8 mouse cellular contexts compared by ENCODE assay signal in the genomic region with DNA sequence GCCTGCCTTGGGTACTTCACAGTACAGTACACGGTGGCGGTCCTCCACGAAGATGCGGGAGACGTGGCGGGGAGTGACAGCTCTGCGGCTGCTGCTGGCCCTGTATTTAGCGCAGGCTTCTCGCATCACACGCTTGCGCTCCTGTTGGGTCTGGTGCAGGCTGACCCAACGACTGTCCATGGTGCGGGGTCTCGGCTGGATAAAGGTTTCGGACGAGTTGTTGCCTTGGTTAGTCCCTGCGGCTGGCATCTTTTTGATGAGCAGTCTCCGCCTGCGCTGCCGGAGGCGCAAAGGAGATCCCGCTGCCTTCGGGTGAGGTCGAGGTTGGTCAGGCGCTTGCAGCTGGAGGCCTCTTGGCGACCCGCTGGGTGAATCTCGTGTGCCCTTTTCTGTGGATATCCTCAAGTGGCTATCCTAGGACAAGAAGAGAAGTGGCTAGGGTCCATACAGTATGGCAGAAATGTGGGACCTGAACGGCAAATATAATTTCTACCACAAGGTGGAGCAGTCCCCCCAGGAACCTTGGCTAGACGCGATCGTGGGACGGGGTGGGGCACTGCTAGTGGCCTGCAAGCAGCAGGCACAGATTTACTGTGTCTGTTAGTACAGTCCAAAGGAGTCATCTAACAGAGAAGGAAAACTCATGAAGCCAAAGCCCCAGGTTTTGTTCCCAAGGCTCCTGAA. TPM values are rescaled to one million over a fixed set of nuclear protein-coding genes. Genes with fewer than 3 reads are reported as not detected.
A peak's percentile ranks its signal among the peaks of the same experiment; 100 is the strongest.
DNase-seq lines count a peak whose midpoint lies in the region; ATAC-seq and TF ChIP-seq lines count a peak whose summit lies in the region.

No protein-coding gene starts in this region.

- ATAC-seq in heart, embryonic 12.5 days (ENCODE audit: insufficient number of reproducible peaks, low FRiP score) = peak; percentile 27; the same call in 1 of the 2 replicates
- peak; percentile 57; the same call in 1 of the 2 replicates for ATAC-seq in kidney, embryonic 14.5 days (ENCODE audit: low FRiP score, low TSS enrichment)
- ATAC-seq in limb, embryonic 13.5 days (ENCODE audit: low FRiP score, low read depth) = peak; percentile 71; the same call in 1 of the 2 replicates
- 0 out of 2 replicates have a peak, but pooled peaks have one; percentile 31 for ATAC-seq in midbrain, postnatal 0 days (ENCODE audit: low FRiP score)
- no peak; the same call in 1 of the 2 replicates for ATAC-seq in stomach, embryonic 15.5 days (ENCODE audit: insufficient read depth, low FRiP score, low read depth)

- TF ChIP-seq POLR2A in bone marrow, adult 2 months (IDR thresholded peaks at IDR 0.05; ENCODE audit: borderline replicate concordance, control insufficient read depth, low read depth, low read length) = no peak
- TF ChIP-seq POLR2A in embryonic fibroblast, embryonic 13.5 days (IDR thresholded peaks at IDR 0.05; ENCODE audit: low read depth, low read length) = no peak

- no peaks in the 10 kb centered on the region for H3K36me3 ChIP-seq in heart, embryonic 12.5 days
- H3K36me3 ChIP-seq in kidney, embryonic 14.5 days (ENCODE audit: control insufficient read depth, insufficient read depth, low read length) = no peaks in the 10 kb centered on the region
- H3K36me3 ChIP-seq in limb, embryonic 13.5 days = no peaks in the 10 kb centered on the region
- no peaks in the 10 kb centered on the region for H3K36me3 ChIP-seq in midbrain, postnatal 0 days (ENCODE audit: insufficient read depth, low read length)
- H3K36me3 ChIP-seq in stomach, embryonic 15.5 days = no peaks in the 10 kb centered on the region

- no peak overlapping the region for H3K27ac ChIP-seq in bone marrow, adult 2 months (ENCODE audit: control insufficient read depth, insufficient read depth, low read depth, low read length, poor library complexity)
- no peak overlapping the region for H3K27ac ChIP-seq in embryonic fibroblast, embryonic 13.5 days (ENCODE audit: insufficient read depth, low read length)
- H3K27ac ChIP-seq in heart, embryonic 12.5 days (ENCODE audit: poor library complexity, severe bottlenecking) = no peak overlapping the region
- no peak overlapping the region for H3K27ac ChIP-seq in kidney, embryonic 14.5 days (ENCODE audit: low read depth, low read length)
- H3K27ac ChIP-seq in limb, embryonic 13.5 days = no peak overlapping the region
- H3K27ac ChIP-seq in midbrain, postnatal 0 days (ENCODE audit: low read depth, low read length) = no peak overlapping the region
- H3K27ac ChIP-seq in stomach, embryonic 15.5 days = no peak overlapping the region

- no peaks in the 10 kb centered on the region for H3K9me3 ChIP-seq in heart, embryonic 12.5 days (replicated peaks)
- H3K9me3 ChIP-seq in kidney, embryonic 14.5 days (ENCODE audit: control insufficient read depth, low read length) = no peaks in the 10 kb centered on the region
- H3K9me3 ChIP-seq in limb, embryonic 13.5 days = no peaks in the 10 kb centered on the region
- H3K9me3 ChIP-seq in midbrain, postnatal 0 days (ENCODE audit: low read length) = no peaks in the 10 kb centered on the region
- H3K9me3 ChIP-seq in stomach, embryonic 15.5 days = no peaks in the 10 kb centered on the region

- peak overlapping the region; percentile 56 for H3K4me2 ChIP-seq in heart, embryonic 12.5 days
- H3K4me2 ChIP-seq in kidney, embryonic 14.5 days (replicated peaks; ENCODE audit: low read depth, low read length) = peak overlapping the region; percentile 17; the same call in 1 of the 2 replicates
- H3K4me2 ChIP-seq in limb, embryonic 13.5 days (replicated peaks) = peak overlapping the region; percentile 63
- H3K4me2 ChIP-seq in midbrain, postnatal 0 days (ENCODE audit: low read depth, low read length, poor library complexity, severe bottlenecking) = peak overlapping the region; percentile 73
- H3K4me2 ChIP-seq in stomach, embryonic 15.5 days = peak overlapping the region; percentile 41

- 14% methylated on average over 33 of the region's 33 CpGs for WGBS in bone marrow, adult 2 months
- 7% methylated on average over 33 of the region's 33 CpGs for WGBS in heart, embryonic 12.5 days
- 9% methylated on average over 33 of the region's 33 CpGs for WGBS in kidney, embryonic 14.5 days
- 12% methylated on average over 33 of the region's 33 CpGs for WGBS in limb, embryonic 13.5 days
- WGBS in midbrain, postnatal 0 days = 4% methylated on average over 33 of the region's 33 CpGs
- 8% methylated on average over 33 of the region's 33 CpGs for WGBS in stomach, embryonic 15.5 days

- TF ChIP-seq CTCF in bone marrow, adult 2 months (IDR thresholded peaks at IDR 0.05; ENCODE audit: control insufficient read depth, insufficient read depth, low read length) = peak; percentile 65
- peak; percentile 66 for TF ChIP-seq CTCF in embryonic fibroblast, embryonic 13.5 days (IDR thresholded peaks at IDR 0.05; ENCODE audit: borderline replicate concordance, insufficient read depth, low read length)
- peak; percentile 97 for TF ChIP-seq CTCF in midbrain, postnatal 0 days (IDR thresholded peaks at IDR 0.05)

- peaks cover 41% of the 10 kb centered on the region for H3K27me3 ChIP-seq in heart, embryonic 12.5 days (replicated peaks)
- H3K27me3 ChIP-seq in kidney, embryonic 14.5 days (ENCODE audit: control insufficient read depth, insufficient read depth, low read length) = peaks cover 20% of the 10 kb centered on the region
- peaks cover 52% of the 10 kb centered on the region for H3K27me3 ChIP-seq in limb, embryonic 13.5 days
- peaks cover 19% of the 10 kb centered on the region for H3K27me3 ChIP-seq in midbrain, postnatal 0 days (ENCODE audit: insufficient read depth, low read length)
- peaks cover 35% of the 10 kb centered on the region for H3K27me3 ChIP-seq in stomach, embryonic 15.5 days (replicated peaks)

- no peak overlapping the region for H3K4me3 ChIP-seq in bone marrow, adult 2 months (replicated peaks; ENCODE audit: control insufficient read depth, low read depth, low read length)
- H3K4me3 ChIP-seq in embryonic fibroblast, embryonic 13.5 days (ENCODE audit: insufficient read depth, low read length) = peak overlapping the region; percentile 5; the same call in 1 of the 2 replicates
- H3K4me3 ChIP-seq in heart, embryonic 12.5 days = peak overlapping the region; percentile 39
- no peak overlapping the region; the same call in 1 of the 2 replicates for H3K4me3 ChIP-seq in kidney, embryonic 14.5 days (ENCODE audit: low read length)
- peak overlapping the region; percentile 33 for H3K4me3 ChIP-seq in limb, embryonic 13.5 days
- peak overlapping the region; percentile 41 for H3K4me3 ChIP-seq in midbrain, postnatal 0 days (ENCODE audit: low read depth, low read length)
- peak overlapping the region; percentile 17; the same call in 1 of the 2 replicates for H3K4me3 ChIP-seq in stomach, embryonic 15.5 days (replicated peaks)

- H3K9ac ChIP-seq in heart, embryonic 12.5 days = no peak overlapping the region
- H3K9ac ChIP-seq in kidney, embryonic 14.5 days (ENCODE audit: low read depth, low read length) = no peak overlapping the region
- H3K9ac ChIP-seq in limb, embryonic 13.5 days = 0 out of 2 replicates have a peak overlapping the region, but pooled peaks have one; percentile 19
- H3K9ac ChIP-seq in midbrain, postnatal 0 days (replicated peaks; ENCODE audit: low read length, poor library complexity, severe bottlenecking) = peak overlapping the region; percentile 36; the same call in 1 of the 2 replicates
- H3K9ac ChIP-seq in stomach, embryonic 15.5 days = no peak overlapping the region

- no peaks in the 10 kb centered on the region for H3K4me1 ChIP-seq in bone marrow, adult 2 months (ENCODE audit: control insufficient read depth, insufficient read depth, low read length)
- H3K4me1 ChIP-seq in embryonic fibroblast, embryonic 13.5 days (ENCODE audit: control insufficient read depth, insufficient read depth, low read length) = no peaks in the 10 kb centered on the region
- H3K4me1 ChIP-seq in heart, embryonic 12.5 days (replicated peaks) = peaks cover 18% of the 10 kb centered on the region; the same call in 1 of the 2 replicates
- H3K4me1 ChIP-seq in kidney, embryonic 14.5 days (ENCODE audit: control insufficient read depth, insufficient read depth, low read length) = peaks cover 7% of the 10 kb centered on the region; the same call in 1 of the 2 replicates
- peaks cover 19% of the 10 kb centered on the region for H3K4me1 ChIP-seq in limb, embryonic 13.5 days
- H3K4me1 ChIP-seq in midbrain, postnatal 0 days (ENCODE audit: insufficient read depth, low read length) = no peaks in the 10 kb centered on the region
- H3K4me1 ChIP-seq in stomach, embryonic 15.5 days = peaks cover 11% of the 10 kb centered on the region

- peak; percentile 42 for DNase-seq in CD4-positive helper T cell, adult 2 months (ENCODE audit: low read depth, low spot score)
- DNase-seq in midbrain, postnatal 0 days (ENCODE audit: low spot score) = peak; percentile 86

RNA-seq across cellular contexts. Expression of a gene that starts 19.4 kb away (rescaled TPM):
- 0.80 and 6.1 TPM in 2 replicates for polyA plus RNA-seq in bone marrow, adult 2 months (2011; ENCODE audit: insufficient read depth, insufficient read length, low replicate concordance, missing spikeins)
- polyA plus RNA-seq in embryonic fibroblast, embryonic 13.5 days (2011; ENCODE audit: insufficient read length, low read depth, missing spikeins) = 30.8 and 39.5 TPM in 2 replicates
- 9.0 and 9.1 TPM in 2 replicates for polyA plus RNA-seq in heart, embryonic 12.5 days (2016; fragmentation: Nextera tagmentation; extraction: Ambion mirVana)
- 15.7 and 28.7 TPM in 2 replicates for polyA plus RNA-seq in kidney, embryonic 14.5 days (2014; fragmentation: Nextera tagmentation; extraction: Ambion mirVana)
- 42.8 and 45.7 TPM in 2 replicates for polyA plus RNA-seq in limb, embryonic 13.5 days (2015; fragmentation: Nextera tagmentation; extraction: Ambion mirVana)
- 61.3 and 69.1 TPM in 2 replicates for total RNA-seq in midbrain, postnatal 0 days (2014; rRNA removed)
- polyA plus RNA-seq in midbrain, postnatal 0 days (2015; fragmentation: Nextera tagmentation; extraction: Ambion mirVana) = 15.0 and 15.7 TPM in 2 replicates
- 19.2 and 20.3 TPM in 2 replicates for polyA plus RNA-seq in stomach, embryonic 15.5 days (2015; fragmentation: Nextera tagmentation; extraction: Ambion mirVana)

Comparison
In these comparisons a context has a peak if more than half of its experiments do, and no peak if none do; other contexts are left out.
1. H3K4me3 ChIP-seq: peak in embryonic fibroblast, embryonic 13.5 days (single experiment), heart, embryonic 12.5 days (single experiment), limb, embryonic 13.5 days (single experiment), midbrain, postnatal 0 days (single experiment) and stomach, embryonic 15.5 days (single experiment); none in bone marrow, adult 2 months (single experiment) and kidney, embryonic 14.5 days (single experiment).
2. H3K4me2 ChIP-seq: peak in every context shown above with its lines; median percentile 73 in midbrain, postnatal 0 days; 63 in limb, embryonic 13.5 days; 56 in heart, embryonic 12.5 days; 41 in stomach, embryonic 15.5 days; 17 in kidney, embryonic 14.5 days.
3. H3K9ac ChIP-seq: peak in limb, embryonic 13.5 days (single experiment) and midbrain, postnatal 0 days (single experiment); none in heart, embryonic 12.5 days (single experiment), kidney, embryonic 14.5 days (single experiment) and stomach, embryonic 15.5 days (single experiment).
4. Peak in every context shown above with its lines, with median percentiles within 50 percentile points of each other: CTCF ChIP-seq.